Mouse (Mus musculus) embryonic stem cell, embryonic (primary cell): ENCODE measurements around the gene Dnah5.

Experiments
- CTCF ChIA-PET, 4 experiments: fragments of 300-600 bp in 2 of 4; fragments of 350-600 bp in 2 of 4; sonication (Branson Sonifier 250); formaldehyde crosslinking; loops; one replicate each; lab custom pipeline; 2022; ENCODE audit warnings: inconsistent platforms in 2 of 4; lab: Charles Lee
- POLR2A ChIA-PET, 4 experiments: fragments of 300-600 bp in 2 of 4; fragments of 350-600 bp in 2 of 4; sonication (Branson Sonifier 250); formaldehyde crosslinking; loops; one replicate each; lab custom pipeline; 2022; ENCODE audit warnings: antibody characterized with exemption in 4 of 4, inconsistent platforms in 1 of 4; lab: Charles Lee

The Dnah5 gene

GRCm38 (mm10) chr15:28203111-28204075, at the start of gene Dnah5:
Gene Dnah5 (plus strand): TSS chr15:28203752.
- ChIA-PET CTCF (interaction anchor here in 2 of 4 experiments (0.6 to 1.1 kb wide), 2 partner anchors 47 to 284 kb away, joined by 5 to 7 read pairs; no protein-coding TSS in a partner anchor), POLR2A (no interaction called here)

- CTCF ChIA-PET: interaction anchor here in 3 of 4 experiments (0.6 to 1.6 kb wide), 7 partner anchors 8 to 236 kb away, joined by 3 to 7 read pairs (median 3); no protein-coding TSS in a partner anchor
- POLR2A ChIA-PET: interaction anchor here in 1 of 4 experiments (0.6 kb wide), 3 partner anchors 84 to 498 kb away, joined by 3 to 6 read pairs (median 3); no protein-coding TSS in a partner anchor
Measured at GRCm38 (mm10) chr15:28154822-28155501, 48.6 kb upstream of the Dnah5 start.

- CTCF ChIA-PET: interaction anchor here in 3 of 4 experiments (0.7 to 1.3 kb wide), 6 partner anchors 18 to 637 kb away, joined by 3 to 5 read pairs (median 4); no protein-coding TSS in a partner anchor
Measured at GRCm38 (mm10) chr15:28158771-28159489, 44.6 kb upstream of the Dnah5 start.

GRCm38 (mm10) chr15:28162291-28162690, 41.3 kb upstream of the Dnah5 start:
- CTCF ChIA-PET: interaction anchor here in 1 of 4 experiments (1.3 kb wide), 1 partner anchor 26 kb away, joined by 3 read pairs; no protein-coding TSS in a partner anchor
- POLR2A ChIA-PET: interaction anchor here in 1 of 4 experiments (1.2 kb wide), 1 partner anchor 11 kb away, joined by 4 read pairs; no protein-coding TSS in a partner anchor

More at GRCm38 (mm10) chr15:28158771-28159489, 44.6 kb upstream of the Dnah5 start:
- POLR2A ChIA-PET: interaction anchor here in 2 of 4 experiments (0.9 to 1.3 kb wide), 3 partner anchors 15 to 222 kb away, joined by 3 to 4 read pairs (median 3); no protein-coding TSS in a partner anchor

- ChIA-PET POLR2A (no interaction called here), CTCF (no interaction called here)
Measured at GRCm38 (mm10) chr15:28165234-28165633, 38.3 kb upstream of the Dnah5 start.

GRCm38 (mm10) chr15:28166090-28166489, 37.5 kb upstream of the Dnah5 start:
- ChIA-PET POLR2A (interaction anchor here in 1 of 4 experiments (0.5 kb wide), 1 partner anchor 280 kb away, joined by 3 read pairs; no protein-coding TSS in a partner anchor), CTCF (no interaction called here)

GRCm38 (mm10) chr15:28178951-28179350, 24.6 kb upstream of the Dnah5 start:
- ChIA-PET POLR2A (no interaction called here), CTCF (no interaction called here)

GRCm38 (mm10) chr15:28179556-28179955, 24.0 kb upstream of the Dnah5 start:
- ChIA-PET CTCF (interaction anchor here in 2 of 4 experiments (0.7 to 1.3 kb wide), 2 partner anchors 260 kb away, joined by 3 to 5 read pairs; no protein-coding TSS in a partner anchor), POLR2A (no interaction called here)

GRCm38 (mm10) chr15:28181862-28182261, 21.7 kb upstream of the Dnah5 start:
- ChIA-PET CTCF (interaction anchor here (0.5 to 2.9 kb wide), 56 partner anchors 11 to 522 kb away, joined by 3 to 59 read pairs (median 4); partner anchors contain the start of gene Otulinl (in 1 of the 4)), POLR2A (interaction anchor here in 3 of 4 experiments (0.6 to 1.5 kb wide), 4 partner anchors 32 to 263 kb away, joined by 3 to 6 read pairs (median 3); no protein-coding TSS in a partner anchor)

GRCm38 (mm10) chr15:28182567-28182966, 21.0 kb upstream of the Dnah5 start:
- ChIA-PET POLR2A (interaction anchor here in 2 of 4 experiments (0.9 to 1.5 kb wide), 2 partner anchors 263 kb away, joined by 3 to 6 read pairs; no protein-coding TSS in a partner anchor), CTCF (interaction anchor here (0.5 to 2.9 kb wide), 52 partner anchors 12 to 523 kb away, joined by 3 to 59 read pairs (median 4); partner anchors contain the start of gene Otulinl (in 1 of the 4))

GRCm38 (mm10) chr15:28187472-28188360, 15.8 kb upstream of the Dnah5 start:
- POLR2A ChIA-PET: no interaction called here
- CTCF ChIA-PET: interaction anchor here in 3 of 4 experiments (0.6 to 1.7 kb wide), 9 partner anchors 11 to 710 kb away, joined by 3 to 6 read pairs (median 3); no protein-coding TSS in a partner anchor

GRCm38 (mm10) chr15:28188361-28189011, 15.1 kb upstream of the Dnah5 start:
- ChIA-PET CTCF (interaction anchor here in 3 of 4 experiments (0.6 to 1.7 kb wide), 9 partner anchors 10 to 709 kb away, joined by 3 to 6 read pairs (median 3); no protein-coding TSS in a partner anchor), POLR2A (no interaction called here)

- CTCF ChIA-PET: interaction anchor here in 1 of 4 experiments (1.0 to 1.4 kb wide), 2 partner anchors 31 to 270 kb away, joined by 3 to 5 read pairs; no protein-coding TSS in a partner anchor
- POLR2A ChIA-PET: no interaction called here
Measured at GRCm38 (mm10) chr15:28189668-28190067, 13.9 kb upstream of the Dnah5 start.

- POLR2A ChIA-PET: no interaction called here
- CTCF ChIA-PET: interaction anchor here in 2 of 4 experiments (0.6 to 1.2 kb wide), 2 partner anchors 10 to 248 kb away, joined by 3 read pairs; no protein-coding TSS in a partner anchor
Measured at GRCm38 (mm10) chr15:28198609-28199008, 4.9 kb upstream of the Dnah5 start.

GRCm38 (mm10) chr15:28204626-28205025, 1.1 kb downstream of the Dnah5 start:
- CTCF ChIA-PET: interaction anchor here in 1 of 4 experiments (1.1 kb wide), 1 partner anchor 285 kb away, joined by 7 read pairs; no protein-coding TSS in a partner anchor
- POLR2A ChIA-PET: no interaction called here

GRCm38 (mm10) chr15:28207545-28207944, 4.0 kb downstream of the Dnah5 start:
- ChIA-PET CTCF (no interaction called here), POLR2A (no interaction called here)
